Mouse (Mus musculus): ENCODE data around the gene Trip6. TPM values are rescaled to one million over a fixed set of nuclear protein-coding genes. Genes with fewer than 3 reads are reported as not detected.

The Trip6 gene
- polyA plus RNA-seq, 1 experiment from 2014 or later, result 31.7 TPM

DNA sequence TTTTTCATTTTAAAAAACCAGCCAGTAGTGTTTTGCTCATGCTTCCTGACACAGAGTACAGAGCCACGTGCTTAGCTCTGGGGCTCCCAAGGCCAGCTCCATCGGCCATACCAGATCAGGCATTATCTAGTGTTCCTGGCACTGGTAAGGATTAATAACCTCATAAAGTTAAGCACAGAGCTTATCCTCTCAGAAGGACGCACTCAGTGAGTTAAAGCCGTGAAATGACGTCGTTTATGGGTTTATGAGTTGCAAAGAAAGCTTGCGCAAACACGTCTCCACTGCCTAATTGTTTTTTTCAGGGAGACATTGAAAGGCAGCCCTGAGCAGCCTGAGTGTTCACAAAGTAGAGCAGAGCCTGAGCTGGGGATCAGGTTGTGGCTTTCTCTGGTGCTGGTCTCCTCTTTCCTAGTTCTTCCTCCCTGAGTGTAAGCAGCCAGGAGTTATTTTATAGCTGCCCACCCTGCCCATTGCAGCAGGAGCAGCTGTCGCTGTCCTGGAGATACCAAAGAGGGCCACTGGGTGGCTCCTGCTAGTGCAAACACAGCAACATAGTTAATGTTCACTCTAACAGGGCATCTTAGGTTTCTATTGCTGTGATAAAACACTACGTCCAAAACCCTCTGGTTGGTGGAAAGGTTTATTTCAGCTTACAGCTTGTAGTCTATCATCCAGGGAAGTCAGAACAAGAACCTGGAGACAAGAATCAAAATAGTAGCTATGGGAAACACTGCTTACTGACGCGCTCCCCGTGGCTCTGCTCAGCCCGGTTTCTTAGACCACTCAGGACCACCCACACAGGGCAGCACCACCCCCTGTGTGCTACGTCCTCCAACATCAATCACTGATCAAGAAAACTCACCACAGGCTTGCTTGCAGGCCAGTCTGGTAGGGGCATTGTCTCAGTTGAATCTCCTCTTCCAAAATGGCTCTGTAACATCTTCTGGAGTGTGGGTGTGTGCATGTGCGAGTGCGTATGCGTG is 36.6 kb downstream of the Trip6 start:
- H3K27ac ChIP-seq, result no peak overlapping the region
- H3K9me3 ChIP-seq, result 0 out of 2 replicates have a peak, but pooled peaks cover 4% of the 10 kb centered on the region
- H3K36me3 ChIP-seq, result no peaks in the 10 kb centered on the region
- no peak overlapping the region for H3K4me3 ChIP-seq
- 28% methylated on average over 18 of the region's 18 CpGs for WGBS
- no peaks in the 10 kb centered on the region for H3K27me3 ChIP-seq (replicated peaks)
- ATAC-seq (ENCODE audit: low FRiP score, low read depth), result 0 out of 2 replicates have a peak, but pooled peaks have one; percentile 41
- peaks cover 3% of the 10 kb centered on the region; the same call in 1 of the 2 replicates for H3K4me1 ChIP-seq
- H3K9ac ChIP-seq, result no peak overlapping the region
- H3K4me2 ChIP-seq (replicated peaks), result peak overlapping the region; percentile 36

DNA sequence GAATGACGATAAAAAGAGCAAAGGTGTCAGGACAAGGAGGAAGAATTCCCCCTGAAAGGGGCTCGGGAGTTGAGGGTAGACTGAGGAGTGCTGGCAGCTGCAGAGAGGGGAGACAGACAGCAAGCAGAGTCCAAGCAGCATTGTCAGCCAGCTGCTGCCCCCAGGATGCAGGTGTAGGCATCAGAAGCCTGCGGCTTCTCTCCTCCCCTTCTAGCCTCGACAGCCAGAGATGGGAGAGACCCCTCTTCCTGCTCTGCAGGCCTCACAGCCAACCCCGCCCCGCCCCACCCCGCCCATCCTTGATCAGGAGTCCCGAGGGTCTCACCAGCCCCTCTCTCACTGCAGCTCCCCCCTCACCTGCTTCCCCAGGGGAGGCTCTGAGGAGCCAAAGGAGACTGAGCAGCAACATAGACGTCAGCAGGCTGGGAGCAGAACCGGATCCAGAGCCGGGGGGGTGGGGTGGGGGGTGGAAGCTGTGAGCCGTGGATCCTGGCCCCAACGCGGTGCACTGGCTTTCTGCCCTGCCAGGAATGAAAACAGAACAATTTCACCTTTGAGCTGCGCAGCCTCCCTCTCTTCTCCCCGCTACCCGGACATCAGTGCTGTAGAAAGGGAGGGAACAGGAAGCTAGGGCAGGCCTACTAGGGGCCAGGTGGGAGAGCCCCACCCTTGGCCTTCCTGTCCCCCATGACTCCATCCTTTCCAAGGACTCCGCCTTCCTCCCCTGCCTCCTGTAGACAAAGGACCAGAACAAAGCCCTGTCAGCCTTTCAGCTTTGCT is 45.9 kb downstream of the Trip6 start:
- Histone ChIP-seq H3K4me1 (peaks cover 5% of the 10 kb centered on the region; the same call in 1 of the 2 replicates), H3K9me3 (0 out of 2 replicates have a peak, but pooled peaks cover 4% of the 10 kb centered on the region), H3K4me3 (no peak overlapping the region), H3K4me2 (replicated peaks) (peak overlapping the region; percentile 14; the same call in 1 of the 2 replicates), H3K36me3 (no peaks in the 10 kb centered on the region), H3K9ac (no peak overlapping the region), H3K27ac (no peak overlapping the region), H3K27me3 (replicated peaks) (no peaks in the 10 kb centered on the region)
- ATAC-seq (ENCODE audit: low FRiP score, low read depth), result no peak
- 45% methylated on average over 17 of the region's 18 CpGs for WGBS

DNA sequence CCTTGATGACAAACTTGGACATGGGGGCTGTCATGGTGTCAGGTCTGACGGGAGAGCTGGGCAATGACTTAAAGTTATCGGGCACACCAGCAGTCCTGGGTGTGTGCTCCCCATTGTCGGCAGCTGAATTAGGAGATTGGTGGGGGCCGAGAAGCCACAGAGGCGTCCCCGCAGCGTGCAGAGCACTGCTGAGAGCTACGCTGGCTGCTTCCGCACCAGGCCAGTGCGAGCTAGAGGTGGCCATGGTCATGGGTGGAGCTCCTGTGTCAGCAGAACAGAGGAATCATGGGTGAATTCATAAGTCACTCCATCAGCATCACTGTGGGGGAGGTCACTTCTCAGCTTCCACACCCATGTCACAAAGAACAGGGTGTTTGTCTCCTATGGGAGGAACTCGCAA is 49.4 kb downstream of the Trip6 start:
- no peak overlapping the region for H3K27ac ChIP-seq
- no peak for ATAC-seq (ENCODE audit: low FRiP score, low read depth)
- H3K9ac ChIP-seq, result no peak overlapping the region
- no peaks in the 10 kb centered on the region for H3K36me3 ChIP-seq
- no peak overlapping the region for H3K4me2 ChIP-seq (replicated peaks)
- WGBS, result 93% methylated on average over 11 of the region's 11 CpGs
- H3K9me3 ChIP-seq, result no peaks in the 10 kb centered on the region
- H3K27me3 ChIP-seq (replicated peaks), result no peaks in the 10 kb centered on the region
- peaks cover 5% of the 10 kb centered on the region; the same call in 1 of the 2 replicates for H3K4me1 ChIP-seq
- H3K4me3 ChIP-seq, result no peak overlapping the region

DNA sequence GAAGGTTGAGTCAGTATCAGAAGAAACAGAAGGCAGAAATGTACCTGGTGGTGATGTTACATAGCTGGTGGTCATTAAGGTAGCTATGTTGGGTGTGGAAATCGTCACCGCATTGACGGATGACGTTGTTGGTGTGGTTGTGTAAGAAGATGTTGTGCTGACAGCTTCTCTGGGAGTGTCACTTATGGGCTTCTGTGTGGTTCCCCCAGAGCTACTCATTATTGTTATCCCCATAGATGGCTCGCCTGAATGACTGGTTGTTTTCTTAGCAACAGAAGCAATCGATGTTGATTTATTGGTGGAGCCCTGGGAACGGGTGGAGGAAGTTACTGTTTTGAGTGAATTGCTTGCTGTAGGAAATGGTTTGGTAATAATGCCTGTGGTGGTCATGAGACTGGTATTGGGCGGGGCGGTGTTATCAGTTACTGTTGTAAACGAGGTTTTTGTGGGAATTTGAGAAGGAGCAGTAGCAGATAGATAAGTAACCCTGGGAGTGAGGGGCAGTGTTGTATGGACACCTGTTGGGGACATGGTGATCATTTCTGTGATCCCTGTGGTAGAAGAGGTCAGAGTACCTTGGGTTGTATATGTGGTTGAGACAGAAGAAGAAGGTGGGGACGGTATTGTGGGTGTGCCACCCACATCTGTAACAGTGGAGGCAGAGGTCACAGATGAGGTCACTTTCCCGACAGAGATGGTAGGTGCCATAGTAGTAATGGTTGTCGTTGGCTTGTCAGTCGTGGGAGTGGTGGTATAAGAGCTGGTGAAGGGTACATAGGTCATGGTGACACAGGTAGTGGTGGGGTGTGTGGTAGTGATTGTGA is 50.1 kb downstream of the Trip6 start:
- ATAC-seq (ENCODE audit: low FRiP score, low read depth), result no peak
- no peak overlapping the region for H3K4me2 ChIP-seq (replicated peaks)
- 77% methylated on average over 14 of the region's 14 CpGs for WGBS
- H3K9ac ChIP-seq, result no peak overlapping the region
- no peak overlapping the region for H3K4me3 ChIP-seq
- peaks cover 5% of the 10 kb centered on the region; the same call in 1 of the 2 replicates for H3K4me1 ChIP-seq
- no peaks in the 10 kb centered on the region for H3K9me3 ChIP-seq
- H3K36me3 ChIP-seq, result no peaks in the 10 kb centered on the region
- no peaks in the 10 kb centered on the region for H3K27me3 ChIP-seq (replicated peaks)
- H3K27ac ChIP-seq, result no peak overlapping the region

Small RNAs within 50 kb of the gene (microRNA-seq; reads per million reads assigned to microRNA genes)
- gene Mir7036 (0.87 reads per million), gene Mir8116 (not detected)

Other genes starting within 250 kb of the Trip6 start
- gene Serpine1, start 242.1 kb downstream of the Trip6 start, polyA plus RNA-seq (2016; fragmentation: Nextera tagmentation; extraction: Ambion mirVana), result 0.11 and 0.23 TPM in 2 replicates
- 4.3 and 5.3 TPM in 2 replicates for gene Trim56, start 198.2 kb downstream of the Trip6 start, polyA plus RNA-seq (2016; fragmentation: Nextera tagmentation; extraction: Ambion mirVana)
- gene Muc3, start 165.1 kb downstream of the Trip6 start, polyA plus RNA-seq (2016; fragmentation: Nextera tagmentation; extraction: Ambion mirVana), result not detected in 2 replicates
- gene Muc3a, start 102.0 kb downstream of the Trip6 start, polyA plus RNA-seq (2016; fragmentation: Nextera tagmentation; extraction: Ambion mirVana), result not detected in 2 replicates
- 20.6 and 23.5 TPM in 2 replicates for gene Ache, start 26.9 kb downstream of the Trip6 start, polyA plus RNA-seq (2016; fragmentation: Nextera tagmentation; extraction: Ambion mirVana)
- 11.4 and 11.6 TPM in 2 replicates for gene Ufsp1, start 19.8 kb downstream of the Trip6 start, polyA plus RNA-seq (2016; fragmentation: Nextera tagmentation; extraction: Ambion mirVana)
- gene Srrt, start 6.7 kb downstream of the Trip6 start, polyA plus RNA-seq (2016; fragmentation: Nextera tagmentation; extraction: Ambion mirVana), result 155 and 167 TPM in 2 replicates
- gene Slc12a9, start 19.2 kb upstream of the Trip6 start, polyA plus RNA-seq (2016; fragmentation: Nextera tagmentation; extraction: Ambion mirVana), result 24.4 and 25.1 TPM in 2 replicates
- 25.6 and 28.1 TPM in 2 replicates for gene Ephb4, start 35.7 kb upstream of the Trip6 start, polyA plus RNA-seq (2016; fragmentation: Nextera tagmentation; extraction: Ambion mirVana)
- 0.04 and 0.09 TPM in 2 replicates for gene Zan, start 162.7 kb upstream of the Trip6 start, polyA plus RNA-seq (2016; fragmentation: Nextera tagmentation; extraction: Ambion mirVana)
- gene Pop7, start 188.1 kb upstream of the Trip6 start, polyA plus RNA-seq (2016; fragmentation: Nextera tagmentation; extraction: Ambion mirVana), result 65.4 and 71.0 TPM in 2 replicates
- gene Gigyf1, start 204.1 kb upstream of the Trip6 start, polyA plus RNA-seq (2016; fragmentation: Nextera tagmentation; extraction: Ambion mirVana), result 17.6 and 19.4 TPM in 2 replicates
- not detected in 2 replicates for gene Epo, start 218.8 kb upstream of the Trip6 start, polyA plus RNA-seq (2016; fragmentation: Nextera tagmentation; extraction: Ambion mirVana)
- gene Gnb2, start 219.1 kb upstream of the Trip6 start, polyA plus RNA-seq (2016; fragmentation: Nextera tagmentation; extraction: Ambion mirVana), result 468 and 494 TPM in 2 replicates
- 109 and 118 TPM in 2 replicates for gene Actl6b, start 239.1 kb upstream of the Trip6 start, polyA plus RNA-seq (2016; fragmentation: Nextera tagmentation; extraction: Ambion mirVana)

Data from neural tube, embryonic 12.5 days (tissue).